Mouse (Mus musculus) embryo, embryonic 10.5 days (tissue): ENCODE results near the gene Banf2.

Source experiments
- DNase-seq: peaks from one replicate; pipeline ENCODE4 v3.0.0-alpha.2; 2015; ENCODE audit warnings: low spot score

Gene Banf2

GRCm38 (mm10) chr2:144032664-144033063, at the start of gene Banf2:
TSS of gene Banf2 (plus strand) at chr2:144033059.
- no peak for DNase-seq

DNA sequence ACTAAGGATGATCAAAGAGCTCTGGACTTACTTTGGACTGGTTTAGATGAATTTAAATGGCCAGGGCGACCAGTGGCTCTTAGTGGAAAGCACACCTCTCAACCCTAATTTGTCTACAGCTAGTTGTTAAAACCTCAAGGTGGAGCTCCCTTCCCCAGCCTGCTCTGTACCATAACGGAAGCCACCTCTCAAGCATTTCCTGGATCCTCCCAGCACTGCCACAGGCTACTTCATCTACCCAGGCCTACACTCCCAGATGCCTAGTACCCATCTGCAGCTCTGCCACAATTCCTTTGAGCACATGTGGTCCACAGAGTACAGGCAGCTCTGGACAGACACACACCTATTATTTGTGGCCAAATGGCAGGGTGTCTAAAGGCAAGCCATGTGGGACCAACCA, 49.4 kb upstream of the Banf2 start:
- no peak for DNase-seq

- no peak for DNase-seq
Measured at GRCm38 (mm10) chr2:143987485-143987884, 45.4 kb upstream of the Banf2 start.

- no peak for DNase-seq
Measured at GRCm38 (mm10) chr2:143988016-143988415, 44.8 kb upstream of the Banf2 start.

- DNase-seq, result no peak
Measured at GRCm38 (mm10) chr2:143990997-143991396, 41.9 kb upstream of the Banf2 start.

GRCm38 (mm10) chr2:143991964-143992672, 40.7 kb upstream of the Banf2 start:
- DNase-seq, result no peak

GRCm38 (mm10) chr2:143992977-143993376, 39.9 kb upstream of the Banf2 start:
- no peak for DNase-seq

- DNase-seq, result no peak
Measured at GRCm38 (mm10) chr2:144002229-144002984, 30.5 kb upstream of the Banf2 start.

DNA sequence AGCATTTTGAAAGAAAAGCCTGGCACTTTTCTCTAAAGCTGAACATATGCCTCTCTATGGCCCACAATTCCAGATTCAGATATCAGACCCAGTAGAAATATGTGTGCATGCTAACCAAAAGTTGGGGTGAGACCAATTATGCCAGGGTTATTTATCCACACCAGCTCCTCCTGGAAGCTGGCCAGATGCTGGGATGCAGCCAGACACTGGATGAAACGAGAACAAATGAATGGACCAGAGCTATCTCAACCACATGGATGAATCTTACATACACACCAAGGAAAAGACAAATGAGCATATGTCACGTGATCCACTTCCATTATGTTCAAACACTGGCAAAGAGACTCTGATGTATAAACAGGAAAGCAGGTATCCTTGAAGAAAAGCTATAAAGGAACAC, 29.3 kb upstream of the Banf2 start:
- no peak for DNase-seq

DNA sequence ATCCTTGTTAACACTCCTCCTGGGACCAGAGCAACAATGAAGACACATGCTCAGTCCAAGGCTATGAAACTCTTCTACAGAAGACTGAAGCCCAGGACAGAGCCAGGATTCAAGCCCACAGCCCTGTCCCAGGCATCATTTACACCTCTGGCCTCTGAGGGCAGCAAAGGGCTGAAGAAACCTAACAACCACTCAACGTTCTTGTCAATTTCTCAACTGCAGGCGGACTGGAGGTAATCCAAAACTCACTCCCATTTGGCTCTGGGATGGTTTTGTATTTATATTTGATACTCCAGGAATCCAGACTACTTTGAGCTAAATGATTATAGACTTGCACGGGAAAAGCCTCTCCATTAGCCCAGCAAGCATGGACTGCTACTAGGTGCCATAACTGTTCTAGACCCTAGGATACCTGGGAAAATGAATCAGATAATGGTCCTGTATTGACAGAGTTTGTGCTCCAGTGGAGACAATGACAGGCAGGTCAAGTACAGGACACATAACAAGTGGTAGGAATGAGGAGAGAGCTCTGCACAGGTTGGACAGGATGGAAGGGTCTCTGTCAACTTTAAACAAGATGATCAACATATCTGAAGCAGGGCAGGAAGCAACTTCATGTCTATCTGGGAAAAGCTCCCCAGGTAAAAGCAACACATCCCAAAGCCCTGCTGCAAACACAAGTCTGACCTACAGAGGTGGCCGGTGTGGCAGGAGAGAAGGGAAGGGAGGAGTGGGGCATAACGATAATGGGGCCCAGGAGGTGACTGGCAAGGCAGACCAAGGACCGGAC, 27.5 kb upstream of the Banf2 start:
- no peak for DNase-seq

DNA sequence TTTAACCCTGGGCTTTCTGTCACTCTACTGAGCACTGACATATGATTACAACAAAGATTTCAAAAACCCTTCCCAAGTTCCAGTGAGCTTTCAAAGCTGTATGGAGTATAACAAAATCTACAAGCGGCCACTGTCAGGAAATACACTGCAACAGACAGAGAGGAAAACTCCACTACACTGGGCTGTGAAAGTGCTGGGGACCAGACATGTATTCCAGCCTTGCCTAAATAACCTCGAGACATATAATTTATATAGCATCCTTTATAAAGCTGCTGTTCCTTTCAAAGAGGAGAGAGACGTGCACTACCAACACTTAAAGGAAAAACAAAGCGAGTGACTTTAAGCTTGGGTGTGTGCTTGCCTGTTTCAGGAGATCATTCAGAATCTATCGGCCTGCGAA, 26.2 kb upstream of the Banf2 start:
- DNase-seq, result no peak

GRCm38 (mm10) chr2:144007211-144007610, 25.6 kb upstream of the Banf2 start:
- DNase-seq, result no peak

DNA sequence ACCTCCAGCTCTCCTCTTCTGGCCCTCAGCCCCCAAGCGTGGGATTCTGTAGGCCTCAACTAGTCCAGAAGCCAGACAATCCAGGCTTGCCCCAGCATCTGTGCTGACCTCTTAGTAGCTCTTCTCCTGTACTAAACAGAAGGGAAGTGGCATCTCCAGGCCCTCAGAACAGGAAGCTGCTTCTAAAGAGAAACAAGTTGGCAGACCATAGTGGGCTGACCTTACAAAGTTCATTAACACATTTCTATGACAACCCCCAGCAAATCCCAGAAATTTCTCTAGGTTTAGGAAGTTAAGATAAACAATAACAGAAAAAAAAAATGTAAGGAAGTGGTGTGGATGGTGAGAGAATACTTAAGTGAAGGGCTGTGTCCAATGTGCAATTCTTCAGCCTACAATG, 23.8 kb upstream of the Banf2 start:
- DNase-seq, result no peak

DNA sequence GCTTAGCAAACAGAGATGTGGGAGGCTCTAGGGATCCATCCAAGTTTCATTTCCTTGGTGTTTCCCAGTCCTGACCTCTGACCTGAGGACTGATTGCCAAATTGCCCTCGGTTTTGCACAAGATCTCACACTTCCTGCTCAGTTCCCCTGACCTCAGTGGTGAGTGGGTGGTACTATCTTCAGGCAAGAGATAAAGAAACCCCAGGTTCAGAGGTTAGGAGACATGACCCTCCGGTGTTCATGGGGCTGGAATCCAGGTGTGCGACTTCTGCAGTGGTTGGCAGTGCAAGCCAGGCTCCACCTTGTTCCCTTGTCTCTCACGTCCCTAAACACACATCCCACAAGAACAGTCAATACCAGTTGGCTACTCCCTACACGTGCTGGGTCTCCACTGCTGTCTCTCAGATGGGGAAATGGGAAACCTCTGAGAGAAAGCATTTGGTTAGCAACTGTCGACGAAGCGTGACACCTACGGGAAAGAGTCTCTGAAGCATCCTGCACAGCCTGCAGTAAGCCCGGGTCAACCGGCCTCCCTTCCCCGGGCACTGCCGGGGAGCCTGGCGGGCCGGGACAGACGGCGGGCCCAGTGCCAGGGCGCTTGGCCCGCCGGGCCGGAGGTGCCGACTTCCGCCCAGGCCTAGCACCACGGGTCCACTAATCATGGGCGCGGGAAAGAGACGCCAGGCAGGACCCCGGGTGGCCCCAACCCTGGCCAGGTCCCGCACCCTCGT, 23.1 kb upstream of the Banf2 start:
- peak; percentile 42 for DNase-seq

DNA sequence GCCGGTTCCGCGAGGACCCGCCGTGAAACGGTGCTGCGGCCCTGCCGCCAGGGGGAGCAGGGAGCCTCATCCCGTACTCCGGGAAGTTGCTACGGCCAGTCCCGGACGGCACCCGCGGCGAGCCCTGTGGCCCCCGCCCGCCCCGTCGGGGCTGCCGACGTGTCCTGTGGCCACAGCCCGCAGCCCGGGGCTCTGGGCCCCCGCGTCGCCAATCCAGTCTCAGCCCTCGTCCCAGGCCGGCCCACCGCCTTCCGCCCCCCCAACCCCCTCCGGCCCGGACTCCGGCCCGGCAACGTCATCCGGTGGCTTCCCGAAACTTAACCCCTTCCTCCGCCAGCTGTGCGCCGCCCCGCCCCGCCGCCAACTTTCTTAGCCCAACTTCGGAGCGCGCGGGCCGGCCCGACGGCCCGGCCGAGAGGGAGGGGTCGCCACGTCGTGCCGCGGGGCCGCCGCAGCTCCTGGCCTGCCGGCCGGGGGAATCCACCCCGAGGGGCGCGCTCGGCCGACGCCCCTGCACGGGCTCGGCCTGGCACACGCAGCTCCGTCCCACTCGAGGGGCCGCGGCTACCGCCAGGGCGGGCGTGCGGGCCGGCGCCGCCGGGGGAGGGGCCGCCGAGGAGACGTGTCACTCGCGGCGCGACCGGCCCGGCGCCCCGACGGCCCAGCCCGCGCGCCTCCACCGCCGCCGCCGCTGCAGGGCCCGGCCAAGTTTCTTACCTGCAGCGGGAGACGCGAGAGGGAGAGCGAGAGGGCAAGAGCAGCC, 22.4 kb upstream of the Banf2 start:
- DNase-seq, result peak; percentile 81

DNA sequence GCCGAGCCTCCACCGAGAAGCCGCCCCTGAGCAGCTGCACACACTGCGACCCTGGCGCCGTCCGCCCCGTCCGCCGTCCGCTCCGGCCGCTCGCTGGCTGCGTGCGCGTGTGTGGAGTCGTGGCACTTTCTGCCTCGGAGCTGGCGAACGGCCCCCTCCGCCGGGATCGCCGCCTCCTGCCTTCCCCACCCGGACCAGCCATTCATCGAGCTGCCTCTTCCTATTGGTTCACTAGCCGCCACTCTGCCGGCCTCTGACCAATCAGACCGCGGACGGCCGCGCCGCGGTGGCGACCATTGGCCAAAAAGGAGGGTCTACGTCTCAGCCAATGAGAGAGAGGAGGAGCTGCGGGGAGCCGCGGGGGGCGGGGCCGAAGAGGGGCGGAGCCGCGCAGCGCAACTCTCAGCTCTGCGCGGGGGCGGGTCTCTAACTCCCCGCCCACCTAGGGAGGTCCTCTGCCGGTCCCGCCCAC, 21.7 kb upstream of the Banf2 start, which contains the start of gene Rrbp1:
Gene Rrbp1 (minus strand): TSS at position 184 of the 472 bp plus-strand sequence.
- DNase-seq, result peak; percentile 98

DNA sequence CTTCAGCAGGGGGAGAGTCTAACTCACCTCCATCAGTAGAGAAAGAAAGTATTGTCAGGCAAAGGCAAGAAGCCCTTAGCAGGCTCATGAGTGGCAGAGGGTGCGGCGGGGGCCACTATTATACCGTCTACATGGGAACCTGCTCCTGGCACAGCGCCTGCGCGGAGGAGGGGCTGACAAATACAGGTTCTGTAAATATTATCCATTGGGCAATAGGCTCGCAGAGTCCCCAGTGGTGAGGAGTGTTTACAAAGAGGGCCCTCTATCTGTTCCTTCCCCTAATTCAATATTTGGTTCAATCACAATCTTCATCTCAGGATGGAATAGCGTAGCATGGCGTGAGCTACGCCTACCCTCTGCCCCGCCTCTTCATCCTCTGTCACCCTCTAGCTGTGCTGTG, 18.8 kb upstream of the Banf2 start:
- DNase-seq, result no peak

- DNase-seq, result peak; percentile 40
Measured at GRCm38 (mm10) chr2:144014481-144014880, 18.4 kb upstream of the Banf2 start.

DNA sequence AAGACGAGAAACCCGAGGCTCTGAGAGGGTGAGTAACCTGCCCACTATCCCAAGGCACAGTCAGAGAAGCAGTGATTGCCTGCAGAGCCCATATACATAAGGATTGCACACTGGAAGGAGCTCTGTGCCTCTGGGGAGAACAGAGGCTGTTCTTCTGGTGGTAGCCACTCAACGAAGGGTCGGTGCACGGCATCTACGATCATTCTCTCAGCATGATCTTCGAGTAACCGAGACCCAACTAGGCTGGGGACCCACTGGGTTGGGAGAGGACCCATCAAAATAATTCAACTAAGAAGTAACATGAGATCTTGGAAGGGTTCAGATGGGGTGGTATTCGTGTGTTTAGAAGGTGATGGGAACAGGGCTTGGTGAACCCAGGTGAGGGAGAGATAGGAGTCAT, 17.0 kb upstream of the Banf2 start:
- no peak for DNase-seq

GRCm38 (mm10) chr2:144019971-144020370, 12.9 kb upstream of the Banf2 start:
- no peak for DNase-seq

DNA sequence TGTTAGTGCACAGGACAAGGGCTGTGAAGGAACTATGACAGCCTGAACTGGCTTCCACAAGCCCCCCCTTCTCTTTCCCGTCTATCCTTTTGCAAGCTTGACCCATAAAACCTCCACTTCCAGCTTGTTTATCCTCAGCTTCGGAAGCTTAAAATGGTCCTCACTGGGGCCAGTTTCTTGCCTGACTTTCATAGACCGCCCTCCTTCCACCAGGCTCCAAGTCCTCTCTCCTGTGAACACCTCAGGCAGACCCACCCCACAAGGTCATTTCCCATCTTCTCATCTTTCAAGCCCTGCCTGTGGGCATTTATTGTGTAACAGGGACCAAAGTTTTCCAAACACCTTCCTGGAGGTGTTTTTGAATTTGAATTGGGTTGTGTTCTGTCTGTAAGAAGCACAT, 10.4 kb upstream of the Banf2 start:
- no peak for DNase-seq
